ENCODE assay signal across 23 mouse cellular contexts in the genomic region with DNA sequence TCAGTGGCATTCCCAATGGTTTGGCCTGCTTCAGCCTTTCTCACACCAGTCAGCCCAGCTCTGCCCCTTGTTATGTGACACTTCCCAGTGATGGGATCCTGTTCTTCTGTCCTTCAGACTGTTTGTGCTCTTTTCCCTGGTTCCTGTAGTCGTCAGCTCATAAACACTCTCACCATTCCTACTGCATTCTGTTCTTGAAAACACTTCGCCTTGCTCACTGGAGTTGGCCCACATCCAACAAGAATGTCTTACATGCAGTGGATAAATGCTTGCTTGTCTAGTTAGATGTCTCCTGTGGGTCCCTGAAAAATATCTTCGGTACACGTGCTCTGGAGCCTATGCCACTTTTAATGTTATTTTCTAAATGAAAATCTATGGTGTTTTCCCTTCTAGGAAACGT. TPM values are rescaled to one million over a fixed set of nuclear protein-coding genes. Genes with fewer than 3 reads are reported as not detected.
DNase-seq lines count a peak whose midpoint lies in the region; ATAC-seq and TF ChIP-seq lines count a peak whose summit lies in the region.
"Had no signal": no experiment of that assay in that cellular context is flagged by ENCODE, and none has a peak within 500 bp of the region (broad histone marks: within the 10 kb centered on the region; RNA-seq: fewer than 3 reads in every experiment).

No protein-coding gene starts in this region.

- no peaks in the 10 kb centered on the region for H3K27me3 ChIP-seq in forebrain, postnatal 0 days (ENCODE audit: insufficient read depth, low read length)
- no peaks in the 10 kb centered on the region for H3K27me3 ChIP-seq in forebrain, embryonic 16.5 days (replicated peaks; ENCODE audit: control insufficient read depth, insufficient read depth, low read length)
- H3K27me3 ChIP-seq in lung, embryonic 14.5 days (ENCODE audit: insufficient read depth, low read length): no peaks in the 10 kb centered on the region
- no peaks in the 10 kb centered on the region for H3K27me3 ChIP-seq in midbrain, postnatal 0 days (ENCODE audit: insufficient read depth, low read length)
- no peaks in the 10 kb centered on the region for H3K27me3 ChIP-seq in midbrain, embryonic 13.5 days
- H3K27me3 ChIP-seq: embryonic facial prominence, embryonic 12.5 days; forebrain, embryonic 12.5 days; heart, embryonic 12.5 days; liver, embryonic 13.5 days had no signal

- WGBS in forebrain, postnatal 0 days: 42% methylated on average over 5 of the region's 5 CpGs
- WGBS in forebrain, embryonic 16.5 days: 53% methylated on average over 5 of the region's 5 CpGs
- WGBS in lung, embryonic 14.5 days: 40% methylated on average over 5 of the region's 5 CpGs
- 62% methylated on average over 5 of the region's 5 CpGs for WGBS in midbrain, postnatal 0 days
- 85% methylated on average over 5 of the region's 5 CpGs for WGBS in midbrain, embryonic 13.5 days

- TF ChIP-seq CTCF in forebrain, postnatal 0 days (IDR thresholded peaks at IDR 0.05; ENCODE audit: low read depth): no peak
- no peak for TF ChIP-seq CTCF in lung, embryonic 14.5 days (IDR thresholded peaks at IDR 0.05; ENCODE audit: low read depth)
- TF ChIP-seq CTCF in midbrain, postnatal 0 days (IDR thresholded peaks at IDR 0.05): no peak

- H3K27ac ChIP-seq in forebrain, postnatal 0 days (ENCODE audit: low read depth, low read length): no peak overlapping the region
- no peak overlapping the region for H3K27ac ChIP-seq in forebrain, embryonic 16.5 days (ENCODE audit: low read length)
- no peak overlapping the region for H3K27ac ChIP-seq in lung, embryonic 14.5 days (ENCODE audit: low read depth)
- H3K27ac ChIP-seq in midbrain, postnatal 0 days (ENCODE audit: low read depth, low read length): no peak overlapping the region
- H3K27ac ChIP-seq in midbrain, embryonic 13.5 days: no peak overlapping the region
- H3K27ac ChIP-seq: embryonic facial prominence, embryonic 12.5 days; forebrain, embryonic 12.5 days; liver, embryonic 13.5 days; macrophage; stomach, postnatal 0 days had no signal

- H3K4me3 ChIP-seq in forebrain, postnatal 0 days (ENCODE audit: low read depth, low read length): no peak overlapping the region
- H3K4me3 ChIP-seq in forebrain, embryonic 16.5 days (replicated peaks; ENCODE audit: low read length): no peak overlapping the region
- no peak overlapping the region for H3K4me3 ChIP-seq in lung, embryonic 14.5 days (ENCODE audit: low read depth, low read length)
- no peak overlapping the region for H3K4me3 ChIP-seq in midbrain, postnatal 0 days (ENCODE audit: low read depth, low read length)
- H3K4me3 ChIP-seq in midbrain, embryonic 13.5 days (replicated peaks): no peak overlapping the region
- H3K4me3 ChIP-seq: embryonic facial prominence, embryonic 12.5 days; erythroblast, embryonic 14.5 days; forebrain, embryonic 12.5 days; heart, embryonic 12.5 days; liver, embryonic 13.5 days had no signal

- H3K4me1 ChIP-seq in forebrain, postnatal 0 days (ENCODE audit: insufficient read depth): no peaks in the 10 kb centered on the region
- peaks cover 17% of the 10 kb centered on the region for H3K4me1 ChIP-seq in forebrain, embryonic 16.5 days (replicated peaks; ENCODE audit: control insufficient read depth, insufficient read depth, low read length)
- peaks cover 5% of the 10 kb centered on the region for H3K4me1 ChIP-seq in lung, embryonic 14.5 days (ENCODE audit: insufficient read depth)
- 0 out of 2 replicates have a peak, but pooled peaks cover 4% of the 10 kb centered on the region for H3K4me1 ChIP-seq in midbrain, postnatal 0 days (ENCODE audit: insufficient read depth, low read length)
- H3K4me1 ChIP-seq in midbrain, embryonic 13.5 days (replicated peaks): peaks cover 16% of the 10 kb centered on the region

- H3K9me3 ChIP-seq in forebrain, postnatal 0 days (ENCODE audit: low read length): no peaks in the 10 kb centered on the region
- H3K9me3 ChIP-seq in forebrain, embryonic 16.5 days (ENCODE audit: control insufficient read depth, low read length): no peaks in the 10 kb centered on the region
- H3K9me3 ChIP-seq in lung, embryonic 14.5 days (ENCODE audit: low read depth, low read length): no peaks in the 10 kb centered on the region
- no peaks in the 10 kb centered on the region for H3K9me3 ChIP-seq in midbrain, postnatal 0 days (ENCODE audit: low read length)
- no peaks in the 10 kb centered on the region for H3K9me3 ChIP-seq in midbrain, embryonic 13.5 days
- H3K9me3 ChIP-seq: embryonic facial prominence, embryonic 12.5 days; forebrain, embryonic 12.5 days; heart, embryonic 12.5 days; liver, embryonic 13.5 days had no signal

- no peak overlapping the region for H3K9ac ChIP-seq in forebrain, postnatal 0 days
- H3K9ac ChIP-seq in forebrain, embryonic 16.5 days (replicated peaks; ENCODE audit: low read depth, low read length): no peak overlapping the region
- H3K9ac ChIP-seq in lung, embryonic 14.5 days: no peak overlapping the region
- H3K9ac ChIP-seq in midbrain, postnatal 0 days (replicated peaks; ENCODE audit: low read length, poor library complexity, severe bottlenecking): no peak overlapping the region
- H3K9ac ChIP-seq in midbrain, embryonic 13.5 days (replicated peaks): no peak overlapping the region
- H3K9ac ChIP-seq: embryonic facial prominence, embryonic 12.5 days; forebrain, embryonic 12.5 days; heart, embryonic 12.5 days; liver, embryonic 13.5 days had no signal

- no peak for ATAC-seq in forebrain, postnatal 0 days
- no peak for ATAC-seq in forebrain, embryonic 16.5 days
- no peak; the same call in 1 of the 2 replicates for ATAC-seq in lung, embryonic 14.5 days (ENCODE audit: insufficient read depth)
- ATAC-seq in midbrain, postnatal 0 days (ENCODE audit: low FRiP score): no peak
- ATAC-seq in midbrain, embryonic 13.5 days: no peak
- ATAC-seq: CD4-positive, CD25-positive, alpha-beta regulatory T cell, adult 4 months had no signal

- no peaks in the 10 kb centered on the region for H3K36me3 ChIP-seq in forebrain, postnatal 0 days (ENCODE audit: insufficient read depth)
- no peaks in the 10 kb centered on the region for H3K36me3 ChIP-seq in forebrain, embryonic 16.5 days (ENCODE audit: control insufficient read depth, insufficient read depth)
- H3K36me3 ChIP-seq in lung, embryonic 14.5 days (ENCODE audit: insufficient read depth): no peaks in the 10 kb centered on the region; the same call in 1 of the 2 replicates
- H3K36me3 ChIP-seq in midbrain, postnatal 0 days (ENCODE audit: insufficient read depth, low read length): no peaks in the 10 kb centered on the region
- H3K36me3 ChIP-seq in midbrain, embryonic 13.5 days: peaks cover 10% of the 10 kb centered on the region; the same call in 1 of the 2 replicates

- DNase-seq in forebrain, postnatal 0 days: peak; percentile 48
- DNase-seq in lung, embryonic 14.5 days: peak; percentile 81
- DNase-seq in lung, postnatal 36 days: no peak
- peak; percentile 44 for DNase-seq in midbrain, postnatal 0 days (ENCODE audit: low spot score)
- DNase-seq in layer of hippocampus, postnatal 10 days (ENCODE audit: low spot score in 2 of 2): no peak
- DNase-seq: adrenal gland, postnatal 25 days; cerebellum, adult 11-12 months; cerebellum, postnatal 14 days; gastrocnemius, postnatal 14 days; heart, adult 11 months; heart, postnatal 14 days; kidney, adult 9 months; kidney, postnatal 14 days; liver, embryonic 13.5 days had no signal

- H3K4me2 ChIP-seq in forebrain, postnatal 0 days (ENCODE audit: low read depth): no peak overlapping the region
- no peak overlapping the region for H3K4me2 ChIP-seq in forebrain, embryonic 16.5 days (ENCODE audit: low read length)
- H3K4me2 ChIP-seq in lung, embryonic 14.5 days: no peak overlapping the region
- no peak overlapping the region for H3K4me2 ChIP-seq in midbrain, postnatal 0 days (ENCODE audit: low read depth, low read length, poor library complexity, severe bottlenecking)
- H3K4me2 ChIP-seq in midbrain, embryonic 13.5 days (replicated peaks): no peak overlapping the region
- H3K4me2 ChIP-seq: embryonic facial prominence, embryonic 12.5 days; forebrain, embryonic 12.5 days; heart, embryonic 12.5 days; liver, embryonic 13.5 days had no signal

RNA-seq across cellular contexts. Expression of a gene that starts 3.2 kb away (rescaled TPM):
- total RNA-seq in forebrain, postnatal 0 days (2014; rRNA removed): 4.8 and 8.4 TPM in 2 replicates
- polyA plus RNA-seq in forebrain, postnatal 0 days (2015; fragmentation: Nextera tagmentation; extraction: Ambion mirVana): 2.6 and 3.2 TPM in 2 replicates
- polyA plus RNA-seq in forebrain, embryonic 16.5 days (2015; fragmentation: Nextera tagmentation; extraction: Ambion mirVana): 7.9 and 8.8 TPM in 2 replicates
- 9.5 and 10.2 TPM in 2 replicates for polyA plus RNA-seq in lung, embryonic 14.5 days (2014; fragmentation: Nextera tagmentation; extraction: Ambion mirVana)
- total RNA-seq in midbrain, postnatal 0 days (2014; rRNA removed): 4.9 and 7.8 TPM in 2 replicates
- polyA plus RNA-seq in midbrain, postnatal 0 days (2015; fragmentation: Nextera tagmentation; extraction: Ambion mirVana): 3.3 and 3.9 TPM in 2 replicates
- polyA plus RNA-seq in midbrain, embryonic 13.5 days (2015; fragmentation: Nextera tagmentation; extraction: Ambion mirVana): 9.5 and 10.0 TPM in 2 replicates
- 1 to 10 TPM; 7.3 to 7.8 TPM for total RNA-seq in layer of hippocampus, postnatal 10 days (2021)

RNA-seq across cellular contexts. Expression of a gene that starts 53.9 kb away (rescaled TPM):
- 219 and 220 TPM in 2 replicates for total RNA-seq in forebrain, postnatal 0 days (2014; rRNA removed)
- 483 and 610 TPM in 2 replicates for polyA plus RNA-seq in forebrain, postnatal 0 days (2015; fragmentation: Nextera tagmentation; extraction: Ambion mirVana)
- polyA plus RNA-seq in forebrain, embryonic 16.5 days (2015; fragmentation: Nextera tagmentation; extraction: Ambion mirVana): 273 and 291 TPM in 2 replicates
- 420 and 423 TPM in 2 replicates for polyA plus RNA-seq in lung, embryonic 14.5 days (2014; fragmentation: Nextera tagmentation; extraction: Ambion mirVana)
- 209 and 293 TPM in 2 replicates for total RNA-seq in midbrain, postnatal 0 days (2014; rRNA removed)
- polyA plus RNA-seq in midbrain, postnatal 0 days (2015; fragmentation: Nextera tagmentation; extraction: Ambion mirVana): 493 and 532 TPM in 2 replicates
- polyA plus RNA-seq in midbrain, embryonic 13.5 days (2015; fragmentation: Nextera tagmentation; extraction: Ambion mirVana): 352 and 366 TPM in 2 replicates
- total RNA-seq in layer of hippocampus, postnatal 10 days (2021): 100 to 1,000 TPM; 209 to 246 TPM

Comparison
In these comparisons a context has a peak if more than half of its experiments do, and no peak if none do; other contexts are left out.
1. DNase-seq: peak in forebrain, postnatal 0 days (single experiment), lung, embryonic 14.5 days (single experiment) and midbrain, postnatal 0 days (single experiment); none in lung, postnatal 36 days (single experiment) and layer of hippocampus, postnatal 10 days (0 of 2).